Mouse (Mus musculus) cerebellum, adult 2 months (tissue): ENCODE data around the gene Tuba1c. TPM values are rescaled to one million over a fixed set of nuclear protein-coding genes. Genes with fewer than 3 reads are reported as not detected.
A peak's percentile ranks its signal among the peaks of the same experiment; 100 is the strongest.
"Not testable (repeated sequence)": the region's sequence is repeated elsewhere in the genome, so short reads cannot be mapped to it uniquely, and the experiment has no call there.

Experiments used
- DNase-seq, 2 experiments: peaks; one replicate each; pipeline ENCODE4 v3.0.0; 2021
- H3K27ac ChIP-seq: fragments of 200-500 bp; 2 replicates; pipeline ENCODE4 v1.5.1; 2012; ENCODE audit warnings: low read length, control low read depth, inconsistent platforms; ENCODE audit not compliant: insufficient read depth
- H3K27me3 ChIP-seq: fragments of 200-500 bp; 2 replicates; pipeline ENCODE4 v1.6.1; 2012; ENCODE audit warnings: inconsistent platforms, mild to moderate bottlenecking, low read length, moderate library complexity; ENCODE audit not compliant: control insufficient read depth, insufficient read depth
- H3K4me1 ChIP-seq: fragments of 200-500 bp; 2 replicates; pipeline ENCODE4 v1.6.1; 2011; ENCODE audit warnings: low read length; ENCODE audit not compliant: control insufficient read depth, insufficient read depth
- H3K4me3 ChIP-seq: fragments of 200-500 bp; replicated peaks from 2 replicates; pipeline ENCODE3; 2011; ENCODE audit warnings: mild to moderate bottlenecking, low read depth, low read length, control low read depth; ENCODE audit not compliant: insufficient read depth
- CTCF ChIP-seq: fragments of 200-500 bp; IDR thresholded peaks from 2 replicates; pipeline ENCODE4 v1.5.1; 2011; ENCODE audit warnings: low read depth, mild to moderate bottlenecking, control low read depth, low read length, moderate library complexity, borderline replicate concordance; ENCODE audit not compliant: insufficient read depth
- POLR2A ChIP-seq: fragments of 200-500 bp; IDR thresholded peaks from 2 replicates; pipeline ENCODE4 v1.6.1; 2011; ENCODE audit warnings: low read length, control low read depth, borderline replicate concordance; ENCODE audit not compliant: insufficient read depth
- WGBS: fragments of 180-500 bp; shearing (Covaris S2); methylation state at CpG from one replicate; pipeline ENCODE4 v1.1.7; 2018; 5-methylcytosine and 5-hydroxymethylcytosine counted together
- polyA plus RNA-seq: library from polyadenylated mRNA; depleted of rRNA; stranded (reverse); fragments of >200 nt; gene quantifications from 2 replicates; pipeline ENCODE4 v1.2.3, GENCODE M21; 2012

The Tuba1c gene
- polyA plus RNA-seq, 1 experiment: 6.4 TPM

- no peak for TF ChIP-seq POLR2A
Observed at GRCm38 (mm10) chr15:99065557-99066165, 36.0 kb downstream of the Tuba1c start.

GRCm38 (mm10) chr15:99071988-99072387, 42.3 kb downstream of the Tuba1c start:
- Histone ChIP-seq H3K27me3 (no peaks in the 10 kb centered on the region), H3K27ac (no peak overlapping the region), H3K4me1 (peaks cover 3% of the 10 kb centered on the region; the same call in 1 of the 2 replicates), H3K4me3 (no peak overlapping the region)
- WGBS: 88% methylated on average over 1 of the region's 1 CpGs
- TF ChIP-seq POLR2A (no peak), CTCF (no peak)
- DNase-seq: no peak

More at GRCm38 (mm10) chr15:99065557-99066165, 36.0 kb downstream of the Tuba1c start:
- Histone ChIP-seq H3K27ac (no peak overlapping the region), H3K4me1 (no peaks in the 10 kb centered on the region), H3K27me3 (no peaks in the 10 kb centered on the region), H3K4me3 (no peak overlapping the region)
- 73% methylated on average over 12 of the region's 12 CpGs for WGBS
- DNase-seq: no peak

- 25% methylated on average over 9 of the region's 9 CpGs for WGBS
- H3K27ac ChIP-seq: peak within 1 kb of the TSS; percentile 87
- TF ChIP-seq CTCF (no peak), POLR2A (no peak)
- H3K4me1 ChIP-seq: peaks cover 3% of the 10 kb centered on the region; the same call in 1 of the 2 replicates
- peak within 1 kb of the TSS; percentile 80 for H3K4me3 ChIP-seq
- H3K27me3 ChIP-seq: no peaks in the 10 kb centered on the region
- no peak for DNase-seq
Observed at GRCm38 (mm10) chr15:99074019-99074599, 44.4 kb downstream of the Tuba1c start, which contains the start of gene Troap. TSS of gene Troap (plus strand) at chr15:99074575.

- peak overlapping the region; percentile 87 for H3K27ac ChIP-seq
- no peaks in the 10 kb centered on the region for H3K27me3 ChIP-seq
- WGBS: under 1% methylated on average over 44 of the region's 44 CpGs
- DNase-seq: peak; percentile 99
- peaks cover 3% of the 10 kb centered on the region; the same call in 1 of the 2 replicates for H3K4me1 ChIP-seq
- peak overlapping the region; percentile 80 for H3K4me3 ChIP-seq
- no peak for TF ChIP-seq CTCF
- TF ChIP-seq POLR2A: peak; percentile 57; the same call in 1 of the 2 replicates
Observed at GRCm38 (mm10) chr15:99074600-99075333, 45.1 kb downstream of the Tuba1c start.

- not testable (repeated sequence) for H3K27ac ChIP-seq, DNase-seq, H3K4me3 ChIP-seq, H3K27me3 ChIP-seq, H3K4me1 ChIP-seq
- 96% methylated on average over 3 of the region's 3 CpGs for WGBS
Observed at GRCm38 (mm10) chr15:99076011-99076410, 46.3 kb downstream of the Tuba1c start.

GRCm38 (mm10) chr15:99078181-99078910, 48.7 kb downstream of the Tuba1c start:
- 80% methylated on average over 15 of the region's 15 CpGs for WGBS
- Histone ChIP-seq H3K4me1 (peaks cover 3% of the 10 kb centered on the region; the same call in 1 of the 2 replicates), H3K27me3 (no peaks in the 10 kb centered on the region), H3K4me3 (no peak overlapping the region), H3K27ac (no peak overlapping the region)
- no peak for TF ChIP-seq CTCF
- TF ChIP-seq POLR2A: no peak
- DNase-seq: no peak

GRCm38 (mm10) chr15:99079804-99080203, 50.1 kb downstream of the Tuba1c start:
- 80% methylated on average over 3 of the region's 3 CpGs for WGBS
- TF ChIP-seq POLR2A: no peak
- no peak for TF ChIP-seq CTCF
- no peak overlapping the region for H3K27ac ChIP-seq
- no peak for DNase-seq
- H3K27me3 ChIP-seq: no peaks in the 10 kb centered on the region
- H3K4me1 ChIP-seq: no peaks in the 10 kb centered on the region
- H3K4me3 ChIP-seq: no peak overlapping the region
